Mouse (Mus musculus): ENCODE results near the gene Ydjc. TPM values are rescaled to one million over a fixed set of nuclear protein-coding genes. Genes with fewer than 3 reads are reported as not detected.

Ydjc gene
- polyA plus RNA-seq, 1 experiment from 2014 or later = 15.1 TPM

DNA sequence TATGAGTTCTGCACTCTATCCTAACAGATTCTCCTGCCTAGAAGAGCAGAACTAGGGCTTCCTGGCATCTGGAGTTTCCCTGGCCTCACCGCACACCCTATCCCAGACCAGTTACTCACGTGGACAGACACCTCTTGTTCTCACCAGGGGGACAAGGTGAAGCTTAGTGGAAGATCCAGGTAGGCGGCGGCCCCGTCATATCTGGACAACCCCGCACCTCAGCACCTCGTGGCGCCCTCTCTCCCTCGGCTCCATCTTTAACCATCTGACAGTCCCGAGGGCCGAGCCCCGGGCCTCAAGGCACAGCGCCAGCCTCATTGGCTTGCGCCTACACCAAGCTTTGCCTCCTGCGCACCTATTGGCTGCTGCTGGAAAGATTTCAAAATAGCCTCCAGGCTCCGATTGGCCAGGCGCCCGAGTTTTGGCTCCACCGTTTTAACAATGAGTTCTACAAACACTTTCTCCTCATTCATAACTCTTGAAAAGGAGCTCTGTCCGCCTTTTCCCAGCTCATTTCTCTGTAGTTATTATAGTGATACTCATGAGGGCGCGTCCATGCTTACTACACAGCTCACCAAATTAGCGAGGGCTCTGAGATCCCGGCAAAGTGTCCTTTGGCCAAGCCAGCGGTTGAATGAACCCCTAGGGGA lies 19.4 kb upstream of the Ydjc start, which contains the start of gene 2610318N02Rik:
TSS of gene 2610318N02Rik (minus strand) at position 297 of the 650 bp plus-strand sequence.
- no peaks in the 10 kb centered on the region for H3K27me3 ChIP-seq (replicated peaks; ENCODE audit: control insufficient read depth, insufficient read depth, low read length)
- H3K4me2 ChIP-seq (ENCODE audit: low read depth, low read length) = peak within 1 kb of the TSS; percentile 62
- no peaks in the 10 kb centered on the region for H3K9me3 ChIP-seq (ENCODE audit: control insufficient read depth, low read length)
- WGBS = 0% methylated on average over 25 of the region's 25 CpGs
- peak within 1 kb of the TSS; percentile 54 for H3K9ac ChIP-seq (ENCODE audit: low read depth, low read length)
- peaks cover 11% of the 10 kb centered on the region for H3K4me1 ChIP-seq (ENCODE audit: control insufficient read depth, insufficient read depth, low read length)
- H3K36me3 ChIP-seq (ENCODE audit: control insufficient read depth, insufficient read depth, low read length) = peaks cover 6% of the 10 kb centered on the region; the same call in 1 of the 2 replicates
- DNase-seq (ENCODE audit: low spot score) (peak; percentile 96), ATAC-seq (ENCODE audit: low read depth) (peak; percentile 94)
- peak within 1 kb of the TSS; percentile 49 for H3K4me3 ChIP-seq (ENCODE audit: low read depth, low read length)
- H3K27ac ChIP-seq (replicated peaks; ENCODE audit: low read depth, low read length) = peak within 1 kb of the TSS; percentile 76

DNA sequence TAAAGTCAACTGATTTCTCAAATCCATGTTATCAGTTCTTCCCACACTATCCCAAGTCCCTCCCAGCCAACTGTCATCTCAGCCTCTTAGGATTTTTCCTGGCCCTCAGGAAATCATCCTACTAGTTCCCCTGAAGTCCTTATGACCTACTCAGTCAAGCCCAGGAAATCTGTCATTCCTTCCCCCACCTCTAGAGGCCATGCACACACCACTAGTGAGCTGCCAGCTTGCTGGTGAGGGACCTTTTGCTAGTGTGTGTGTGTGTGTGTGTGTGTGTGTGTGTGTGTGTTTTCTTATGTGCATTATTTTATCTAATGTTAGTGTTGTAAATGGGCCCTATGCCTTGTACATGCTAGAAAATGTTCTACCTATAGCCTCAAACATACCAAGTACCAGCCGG lies 17.1 kb upstream of the Ydjc start:
- DNase-seq (ENCODE audit: low spot score) (peak; percentile 42), ATAC-seq (ENCODE audit: low read depth) (no peak)

DNA sequence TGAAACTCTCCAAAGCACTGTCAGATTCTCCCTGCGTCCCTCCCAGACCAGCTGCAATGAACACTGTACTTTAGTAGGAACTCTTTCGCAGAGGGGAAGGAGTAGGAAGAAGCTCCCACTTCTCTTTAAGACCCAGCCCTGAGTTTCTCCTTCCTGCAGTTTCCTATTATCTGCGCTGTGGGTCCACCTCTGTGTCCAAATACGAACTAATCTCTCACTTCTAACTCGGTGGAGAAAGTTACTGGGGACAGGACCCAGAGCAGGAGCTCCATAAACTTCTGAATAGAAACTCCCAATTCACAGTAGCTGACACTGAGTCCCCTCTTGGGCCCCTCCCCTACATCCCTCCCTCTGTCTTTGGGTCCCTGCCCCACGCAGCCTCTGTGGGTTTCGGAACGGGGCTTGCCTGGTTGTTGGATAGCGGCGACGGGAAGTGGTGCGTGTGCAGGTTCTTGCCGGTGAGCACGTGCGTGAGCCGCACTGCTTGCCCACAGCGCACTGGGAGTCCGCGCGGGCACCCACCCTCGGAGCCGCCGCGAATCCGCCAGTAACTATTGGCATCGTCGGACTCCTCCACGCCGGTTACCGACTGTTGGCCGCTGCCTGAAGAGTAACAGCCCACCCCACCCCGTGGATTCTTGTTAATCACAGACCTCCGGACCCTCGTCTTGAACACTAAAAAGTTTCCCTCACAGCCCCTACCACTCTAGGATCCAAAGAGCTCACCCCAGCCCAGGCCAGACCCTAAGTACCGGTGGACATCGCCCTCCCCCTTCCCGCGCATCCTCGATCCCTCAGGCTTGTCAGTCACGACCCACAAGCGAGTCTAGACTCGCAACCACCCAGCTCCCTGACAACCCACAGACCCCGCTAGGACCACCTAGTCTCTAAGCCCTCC lies 13.0 kb upstream of the Ydjc start:
- ATAC-seq (ENCODE audit: low read depth) = no peak

More for the DNA sequence above, 17.1 kb upstream of the Ydjc start:
- WGBS = 93% methylated on average over 1 of the region's 1 CpGs
- Histone ChIP-seq H3K9ac (ENCODE audit: low read depth, low read length) (no peak overlapping the region), H3K4me3 (ENCODE audit: low read depth, low read length) (no peak overlapping the region), H3K9me3 (ENCODE audit: control insufficient read depth, low read length) (no peaks in the 10 kb centered on the region), H3K4me2 (ENCODE audit: low read depth, low read length) (no peak overlapping the region), H3K36me3 (ENCODE audit: control insufficient read depth, insufficient read depth, low read length) (peaks cover 6% of the 10 kb centered on the region; the same call in 1 of the 2 replicates), H3K27ac (replicated peaks; ENCODE audit: low read depth, low read length) (no peak overlapping the region), H3K4me1 (ENCODE audit: control insufficient read depth, insufficient read depth, low read length) (peaks cover 11% of the 10 kb centered on the region), H3K27me3 (replicated peaks; ENCODE audit: control insufficient read depth, insufficient read depth, low read length) (no peaks in the 10 kb centered on the region)

DNA sequence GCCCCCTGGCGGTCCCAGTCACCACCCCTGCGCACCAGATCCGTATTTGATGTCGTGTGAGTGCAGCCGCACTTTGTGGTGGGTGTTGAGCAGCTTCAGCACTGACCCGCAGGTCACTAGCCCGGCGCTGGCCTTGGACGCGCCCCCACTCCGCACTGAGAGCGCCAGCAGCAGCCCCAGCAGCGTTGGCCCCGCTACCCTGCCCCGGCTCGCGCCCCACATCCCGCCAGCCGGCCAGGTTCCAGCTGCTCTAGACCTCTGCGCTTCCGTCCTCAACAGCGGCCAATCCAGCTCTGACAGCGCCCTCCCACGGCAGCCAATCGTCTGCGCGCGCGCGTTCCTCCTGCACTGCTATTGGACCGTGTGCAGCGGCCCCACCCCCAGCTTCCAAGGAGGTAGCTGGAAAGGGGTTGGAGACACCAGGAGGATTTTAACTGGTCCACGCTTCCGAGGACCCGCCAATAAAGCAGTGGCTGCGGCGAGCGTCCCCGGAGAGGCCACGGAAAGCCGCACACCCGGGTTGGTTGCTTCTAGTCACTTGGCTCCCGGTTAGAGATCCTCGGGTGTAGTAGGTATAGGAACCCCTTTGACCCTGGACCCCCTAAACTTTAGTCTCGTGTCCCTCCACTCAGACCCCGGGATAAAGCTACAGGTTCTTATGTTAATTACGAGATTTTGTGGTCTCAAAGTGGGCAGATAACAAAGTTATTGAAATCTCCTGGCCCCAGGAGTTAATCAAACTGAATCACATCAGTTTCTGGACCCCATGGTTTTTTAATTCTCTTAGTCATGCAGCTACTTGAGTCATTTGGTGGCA lies 12.1 kb upstream of the Ydjc start, which contains the start of gene Sdf2l1:
TSS of gene Sdf2l1 (minus strand) at position 295 of the 817 bp plus-strand sequence.
- peak; percentile 98 for DNase-seq (ENCODE audit: low spot score)
- Histone ChIP-seq H3K4me1 (ENCODE audit: control insufficient read depth, insufficient read depth, low read length) (no peaks in the 10 kb centered on the region), H3K4me2 (ENCODE audit: low read depth, low read length) (peak within 1 kb of the TSS; percentile 86), H3K27ac (replicated peaks; ENCODE audit: low read depth, low read length) (peak within 1 kb of the TSS; percentile 60; the same call in 1 of the 2 replicates), H3K9me3 (ENCODE audit: control insufficient read depth, low read length) (no peaks in the 10 kb centered on the region), H3K27me3 (replicated peaks; ENCODE audit: control insufficient read depth, insufficient read depth, low read length) (no peaks in the 10 kb centered on the region), H3K4me3 (ENCODE audit: low read depth, low read length) (peak within 1 kb of the TSS; percentile 74), H3K36me3 (ENCODE audit: control insufficient read depth, insufficient read depth, low read length) (no peaks in the 10 kb centered on the region), H3K9ac (ENCODE audit: low read depth, low read length) (peak within 1 kb of the TSS; percentile 73)
- peak; percentile 99 for ATAC-seq (ENCODE audit: low read depth)
- WGBS = under 1% methylated on average over 32 of the region's 47 CpGs

More for the DNA sequence above, 13.0 kb upstream of the Ydjc start:
- no peak for DNase-seq (ENCODE audit: low spot score)
- Histone ChIP-seq H3K4me3 (ENCODE audit: low read depth, low read length) (peak overlapping the region; percentile 74), H3K4me1 (ENCODE audit: control insufficient read depth, insufficient read depth, low read length) (no peaks in the 10 kb centered on the region), H3K36me3 (ENCODE audit: control insufficient read depth, insufficient read depth, low read length) (no peaks in the 10 kb centered on the region), H3K9ac (ENCODE audit: low read depth, low read length) (peak overlapping the region; percentile 73), H3K4me2 (ENCODE audit: low read depth, low read length) (peak overlapping the region; percentile 86), H3K27ac (replicated peaks; ENCODE audit: low read depth, low read length) (peak overlapping the region; percentile 60; the same call in 1 of the 2 replicates), H3K9me3 (ENCODE audit: control insufficient read depth, low read length) (no peaks in the 10 kb centered on the region), H3K27me3 (replicated peaks; ENCODE audit: control insufficient read depth, insufficient read depth, low read length) (no peaks in the 10 kb centered on the region)
- 3% methylated on average over 40 of the region's 43 CpGs for WGBS

DNA sequence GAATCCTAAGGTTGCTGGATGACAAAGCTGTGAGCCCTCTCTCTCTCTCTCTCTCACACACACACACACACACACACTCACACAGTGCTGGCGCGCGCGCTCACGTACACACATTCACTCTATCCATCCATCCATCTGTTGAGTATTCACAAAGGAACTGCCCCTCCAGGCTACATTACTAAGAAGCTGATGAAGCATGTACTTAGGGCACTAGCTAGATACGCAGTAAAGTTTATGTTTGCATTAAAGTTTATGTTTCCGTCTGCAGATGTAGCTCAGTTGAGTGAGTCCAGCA lies 11.6 kb upstream of the Ydjc start:
- ATAC-seq (ENCODE audit: low read depth) (no peak), DNase-seq (ENCODE audit: low spot score) (no peak)
- Histone ChIP-seq H3K27me3 (replicated peaks; ENCODE audit: control insufficient read depth, insufficient read depth, low read length) (no peaks in the 10 kb centered on the region), H3K9ac (ENCODE audit: low read depth, low read length) (peak overlapping the region; percentile 58), H3K4me3 (ENCODE audit: low read depth, low read length) (peak overlapping the region; percentile 74), H3K27ac (replicated peaks; ENCODE audit: low read depth, low read length) (no peak overlapping the region; the same call in 1 of the 2 replicates), H3K4me2 (ENCODE audit: low read depth, low read length) (peak overlapping the region; percentile 86), H3K36me3 (ENCODE audit: control insufficient read depth, insufficient read depth, low read length) (no peaks in the 10 kb centered on the region), H3K4me1 (ENCODE audit: control insufficient read depth, insufficient read depth, low read length) (no peaks in the 10 kb centered on the region), H3K9me3 (ENCODE audit: control insufficient read depth, low read length) (no peaks in the 10 kb centered on the region)
- 29% methylated on average over 7 of the region's 7 CpGs for WGBS

DNA sequence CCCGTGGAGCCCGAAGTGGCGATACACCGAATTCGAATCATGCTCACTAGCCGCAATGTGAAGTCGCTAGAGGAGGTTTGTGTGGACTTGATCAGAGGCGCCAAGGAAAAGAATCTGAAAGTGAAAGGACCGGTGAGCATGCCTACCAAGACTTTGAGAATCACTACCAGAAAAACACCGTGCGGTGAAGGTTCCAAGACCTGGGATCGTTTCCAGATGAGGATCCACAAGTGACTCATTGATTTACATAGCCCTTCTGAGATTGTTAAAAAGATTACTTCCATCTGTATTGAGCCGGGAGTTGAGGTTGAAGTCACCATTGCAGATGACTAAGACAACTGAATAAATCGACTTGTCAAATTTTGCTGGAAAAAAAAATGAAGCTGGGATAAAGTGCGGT lies 7.1 kb upstream of the Ydjc start:
- no peaks in the 10 kb centered on the region for H3K4me1 ChIP-seq (ENCODE audit: control insufficient read depth, insufficient read depth, low read length)
- H3K4me2 ChIP-seq (ENCODE audit: low read depth, low read length) = no peak overlapping the region
- no peaks in the 10 kb centered on the region for H3K27me3 ChIP-seq (replicated peaks; ENCODE audit: control insufficient read depth, insufficient read depth, low read length)
- DNase-seq (ENCODE audit: low spot score) (no peak), ATAC-seq (ENCODE audit: low read depth) (no peak)
- H3K36me3 ChIP-seq (ENCODE audit: control insufficient read depth, insufficient read depth, low read length) = no peaks in the 10 kb centered on the region
- no peak overlapping the region for H3K4me3 ChIP-seq (ENCODE audit: low read depth, low read length)
- H3K9me3 ChIP-seq (ENCODE audit: control insufficient read depth, low read length) = no peaks in the 10 kb centered on the region
- no peak overlapping the region for H3K27ac ChIP-seq (replicated peaks; ENCODE audit: low read depth, low read length)
- H3K9ac ChIP-seq (ENCODE audit: low read depth, low read length) = no peak overlapping the region
- WGBS = 78% methylated on average over 15 of the region's 15 CpGs

DNA sequence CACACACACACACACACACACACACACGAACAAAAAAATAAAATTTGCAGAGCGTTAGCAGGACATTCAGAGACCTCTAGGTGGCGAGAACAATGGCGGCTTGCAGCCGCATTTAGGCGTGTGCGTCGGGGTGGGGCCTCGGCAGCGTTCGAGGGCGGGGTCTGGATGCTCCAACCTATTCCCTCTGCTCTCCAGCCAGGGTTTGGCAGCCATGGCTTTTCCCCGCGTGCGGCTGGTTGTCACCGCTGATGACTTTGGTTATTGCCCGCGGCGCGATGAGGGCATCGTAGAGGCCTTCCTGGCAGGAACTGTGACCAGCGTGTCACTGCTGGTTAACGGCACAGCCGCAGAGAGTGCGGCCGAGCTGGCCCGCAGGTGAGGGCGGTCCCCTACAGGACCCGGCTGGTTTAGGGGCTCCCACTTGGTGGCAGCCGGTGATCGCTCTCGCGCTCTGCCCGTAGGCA lies 2.4 kb downstream of the Ydjc start, which contains the start of gene Ccdc116:
TSS of gene Ccdc116 (minus strand) at position 458 of the 464 bp plus-strand sequence.
- peak within 1 kb of the TSS; percentile 65 for H3K4me3 ChIP-seq (ENCODE audit: low read depth, low read length)
- H3K4me2 ChIP-seq (ENCODE audit: low read depth, low read length) = peak within 1 kb of the TSS; percentile 100
- 0% methylated on average over 20 of the region's 34 CpGs for WGBS
- H3K4me1 ChIP-seq (ENCODE audit: control insufficient read depth, insufficient read depth, low read length) = peaks cover 6% of the 10 kb centered on the region; the same call in 1 of the 2 replicates
- DNase-seq (ENCODE audit: low spot score) = peak; percentile 94
- peaks cover 4% of the 10 kb centered on the region; the same call in 1 of the 2 replicates for H3K27me3 ChIP-seq (replicated peaks; ENCODE audit: control insufficient read depth, insufficient read depth, low read length)
- H3K9me3 ChIP-seq (ENCODE audit: control insufficient read depth, low read length) = no peaks in the 10 kb centered on the region
- peak; percentile 89 for ATAC-seq (ENCODE audit: low read depth)
- H3K9ac ChIP-seq (ENCODE audit: low read depth, low read length) = peak within 1 kb of the TSS; percentile 66
- peaks cover 8% of the 10 kb centered on the region; the same call in 1 of the 2 replicates for H3K36me3 ChIP-seq (ENCODE audit: control insufficient read depth, insufficient read depth, low read length)
- H3K27ac ChIP-seq (replicated peaks; ENCODE audit: low read depth, low read length) = no peak within 1 kb of the TSS

All from embryonic facial prominence, embryonic 14.5 days (tissue).